Mouse (Mus musculus) hindbrain, embryonic 11.5 days (tissue): ENCODE results near the gene Glra1. TPM values are rescaled to one million over a fixed set of nuclear protein-coding genes. Genes with fewer than 3 reads are reported as not detected.
"Not testable (repeated sequence)": the region's sequence is repeated elsewhere in the genome, so short reads cannot be mapped to it uniquely, and the experiment has no call there.

Experiments used
- ATAC-seq: fragments of 200-750 bp; cut with Nextera tagmentation; 2 replicates; pipeline ENCODE4 v1.8.0; 2017; ENCODE audit warnings: mild to moderate bottlenecking, moderate TSS enrichment, moderate library complexity; ENCODE audit not compliant: low FRiP score
- DNase-seq: peaks from one replicate; pipeline ENCODE4 v3.0.0-alpha.2; 2015; ENCODE audit warnings: low spot score
- H3K27ac ChIP-seq: fragments of 300-500 bp; sonication (generic); 2 replicates; pipeline ENCODE4 v1.5.1; 2014; ENCODE audit warnings: mild to moderate bottlenecking, low read depth, low read length
- H3K27me3 ChIP-seq: fragments of 300-500 bp; sonication (generic); 2 replicates; pipeline ENCODE4 v1.6.1; 2014; ENCODE audit warnings: mild to moderate bottlenecking, low read length, moderate library complexity, mixed read lengths; ENCODE audit not compliant: control insufficient read depth, insufficient read depth
- H3K36me3 ChIP-seq: fragments of 300-500 bp; sonication (generic); 2 replicates; pipeline ENCODE4 v1.6.1; 2014; ENCODE audit warnings: mild to moderate bottlenecking, low read length, moderate library complexity, mixed read lengths; ENCODE audit not compliant: control insufficient read depth, insufficient read depth
- H3K4me1 ChIP-seq: fragments of 300-500 bp; sonication (generic); replicated peaks from 2 replicates; pipeline ENCODE4 v1.6.1; 2014; ENCODE audit warnings: low read length, mixed read lengths; ENCODE audit not compliant: control insufficient read depth, insufficient read depth
- H3K4me2 ChIP-seq: fragments of 300-500 bp; sonication (generic); replicated peaks from 2 replicates; pipeline ENCODE4 v1.6.1; 2014; ENCODE audit warnings: mild to moderate bottlenecking, low read depth, low read length
- H3K4me3 ChIP-seq: fragments of 300-500 bp; sonication (generic); 2 replicates; pipeline ENCODE4 v1.5.1; 2014; ENCODE audit warnings: low read depth, low read length
- H3K9ac ChIP-seq: fragments of 300-500 bp; sonication (generic); 2 replicates; pipeline ENCODE4 v1.6.1; 2014; ENCODE audit warnings: low read depth, low read length
- H3K9me3 ChIP-seq: fragments of 300-500 bp; sonication (generic); 2 replicates; pipeline ENCODE4 v1.6.1; 2016; ENCODE audit warnings: low read length; ENCODE audit not compliant: control insufficient read depth
- WGBS: fragments of 180-500 bp; shearing (Covaris S2); extraction: QIAGEN DNeasy Blood & Tissue Kit; methylation state at CpG from one replicate; pipeline ENCODE4 v1.1.7; 2014; 5-methylcytosine and 5-hydroxymethylcytosine counted together
- polyA plus RNA-seq: library from polyadenylated mRNA; unstranded; fragments of >200 nt; fragmentation: Nextera tagmentation; extraction: Ambion mirVana; gene quantifications from 2 replicates; pipeline ENCODE4 v1.2.1, GENCODE M21; 2014

The Glra1 gene
- 5.8 and 10.0 TPM in 2 replicates for polyA plus RNA-seq

GRCm38 (mm10) chr11:55607808-55608523, at the start of gene Glra1:
TSS of gene Glra1 (minus strand) at chr11:55608198.
- H3K9ac ChIP-seq: peak within 1 kb of the TSS; percentile 77
- no peaks in the 10 kb centered on the region for H3K27me3 ChIP-seq
- H3K36me3 ChIP-seq: no peaks in the 10 kb centered on the region
- peak within 1 kb of the TSS; percentile 52 for H3K4me2 ChIP-seq
- ATAC-seq (peak; percentile 67), DNase-seq (peak; percentile 86)
- peak within 1 kb of the TSS; percentile 83 for H3K27ac ChIP-seq
- H3K4me1 ChIP-seq: no peaks in the 10 kb centered on the region
- peak within 1 kb of the TSS; percentile 75 for H3K4me3 ChIP-seq
- under 1% methylated on average over 36 of the region's 36 CpGs for WGBS
- H3K9me3 ChIP-seq: no peaks in the 10 kb centered on the region

DNA sequence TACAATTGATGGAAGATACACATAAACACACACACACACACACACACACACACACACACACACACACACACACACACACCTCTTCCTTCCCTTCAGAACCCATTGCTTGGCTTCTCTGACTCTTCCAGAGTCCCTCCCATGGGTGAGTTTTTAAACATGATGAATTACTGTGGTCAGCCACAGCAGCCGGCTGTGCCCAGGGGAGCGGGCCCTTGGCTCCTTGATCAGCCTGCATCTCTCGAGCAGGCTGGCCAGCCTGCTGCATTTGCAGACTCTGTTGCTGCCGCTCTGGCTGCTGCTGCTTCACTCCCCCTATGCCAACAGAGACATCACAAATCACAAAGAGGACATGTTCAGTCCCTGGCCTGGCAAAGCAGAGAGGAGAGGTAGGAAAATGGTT, 29.0 kb upstream of the Glra1 start:
- DNase-seq (peak; percentile 34), ATAC-seq (no peak)
- H3K9me3 ChIP-seq: no peaks in the 10 kb centered on the region
- H3K4me2 ChIP-seq: no peak overlapping the region
- no peak overlapping the region for H3K4me3 ChIP-seq
- H3K36me3 ChIP-seq: no peaks in the 10 kb centered on the region
- H3K9ac ChIP-seq: no peak overlapping the region
- no peaks in the 10 kb centered on the region for H3K27me3 ChIP-seq
- 33% methylated on average over 4 of the region's 4 CpGs for WGBS
- no peaks in the 10 kb centered on the region; the same call in 1 of the 2 replicates for H3K4me1 ChIP-seq
- peak overlapping the region; percentile 51; the same call in 1 of the 2 replicates for H3K27ac ChIP-seq

DNA sequence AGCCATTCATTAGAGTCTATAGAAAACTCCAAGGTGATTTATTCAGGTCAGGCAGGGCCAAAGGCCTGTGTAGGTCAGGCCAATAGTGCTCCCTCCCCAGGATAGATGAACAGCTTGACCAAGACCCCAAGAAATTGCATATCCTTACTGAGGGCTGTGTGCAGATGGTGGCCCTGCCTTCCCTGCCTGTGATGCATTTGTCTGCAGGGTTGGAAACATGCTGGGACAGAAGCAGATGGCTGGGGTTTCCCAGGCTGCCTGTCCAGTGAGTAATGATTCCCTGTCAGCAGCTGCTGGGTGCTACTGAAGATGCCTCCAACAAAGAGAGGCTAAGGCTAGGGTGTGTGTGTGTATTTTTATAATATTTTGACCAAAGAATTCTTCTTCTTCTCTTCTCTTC, 25.9 kb upstream of the Glra1 start:
- no peaks in the 10 kb centered on the region for H3K9me3 ChIP-seq
- H3K9ac ChIP-seq: no peak overlapping the region
- H3K4me1 ChIP-seq: no peaks in the 10 kb centered on the region; the same call in 1 of the 2 replicates
- no peaks in the 10 kb centered on the region for H3K27me3 ChIP-seq
- no peak overlapping the region for H3K4me3 ChIP-seq
- H3K4me2 ChIP-seq: no peak overlapping the region
- peak overlapping the region; percentile 60 for H3K27ac ChIP-seq
- peak; percentile 81 for ATAC-seq
- no peaks in the 10 kb centered on the region for H3K36me3 ChIP-seq
- peak; percentile 47 for DNase-seq

DNA sequence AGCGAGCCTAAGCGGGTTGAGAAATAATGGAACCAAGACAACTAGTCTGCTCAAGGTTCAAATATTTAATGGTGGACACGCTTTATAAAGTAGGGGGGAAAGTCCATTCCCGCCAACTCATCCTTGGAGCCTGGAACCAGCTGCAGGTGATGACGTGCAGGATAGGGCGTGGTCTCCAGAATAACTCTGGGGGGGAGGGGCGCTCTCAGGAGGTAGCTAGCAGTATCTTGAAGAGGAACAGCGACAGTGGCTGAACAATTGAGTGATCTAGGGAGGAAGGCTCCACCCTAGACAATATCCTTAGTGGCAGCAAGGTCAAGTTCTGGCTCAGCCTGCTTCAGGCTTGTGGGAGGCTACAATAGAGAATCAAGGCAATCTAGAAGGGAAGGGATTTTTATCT, 6.6 kb upstream of the Glra1 start:
- not testable (repeated sequence) for H3K9ac ChIP-seq, H3K27me3 ChIP-seq, DNase-seq, H3K4me2 ChIP-seq, H3K27ac ChIP-seq, H3K4me3 ChIP-seq, H3K9me3 ChIP-seq, ATAC-seq, H3K4me1 ChIP-seq, H3K36me3 ChIP-seq
- 77% methylated on average over 8 of the region's 8 CpGs for WGBS

- DNase-seq (peak; percentile 78), ATAC-seq (peak; percentile 85)
- H3K36me3 ChIP-seq: no peaks in the 10 kb centered on the region
- H3K9ac ChIP-seq: peak overlapping the region; percentile 77
- H3K4me2 ChIP-seq: peak overlapping the region; percentile 52
- H3K4me1 ChIP-seq: no peaks in the 10 kb centered on the region
- no peaks in the 10 kb centered on the region for H3K9me3 ChIP-seq
- H3K4me3 ChIP-seq: peak overlapping the region; percentile 75
- no peaks in the 10 kb centered on the region for H3K27me3 ChIP-seq
- WGBS: 1% methylated on average over 12 of the region's 12 CpGs
- peak overlapping the region; percentile 83 for H3K27ac ChIP-seq
These were observed 524 bp upstream of the Glra1 start for GRCm38 (mm10) chr11:55608524-55608920.

DNA sequence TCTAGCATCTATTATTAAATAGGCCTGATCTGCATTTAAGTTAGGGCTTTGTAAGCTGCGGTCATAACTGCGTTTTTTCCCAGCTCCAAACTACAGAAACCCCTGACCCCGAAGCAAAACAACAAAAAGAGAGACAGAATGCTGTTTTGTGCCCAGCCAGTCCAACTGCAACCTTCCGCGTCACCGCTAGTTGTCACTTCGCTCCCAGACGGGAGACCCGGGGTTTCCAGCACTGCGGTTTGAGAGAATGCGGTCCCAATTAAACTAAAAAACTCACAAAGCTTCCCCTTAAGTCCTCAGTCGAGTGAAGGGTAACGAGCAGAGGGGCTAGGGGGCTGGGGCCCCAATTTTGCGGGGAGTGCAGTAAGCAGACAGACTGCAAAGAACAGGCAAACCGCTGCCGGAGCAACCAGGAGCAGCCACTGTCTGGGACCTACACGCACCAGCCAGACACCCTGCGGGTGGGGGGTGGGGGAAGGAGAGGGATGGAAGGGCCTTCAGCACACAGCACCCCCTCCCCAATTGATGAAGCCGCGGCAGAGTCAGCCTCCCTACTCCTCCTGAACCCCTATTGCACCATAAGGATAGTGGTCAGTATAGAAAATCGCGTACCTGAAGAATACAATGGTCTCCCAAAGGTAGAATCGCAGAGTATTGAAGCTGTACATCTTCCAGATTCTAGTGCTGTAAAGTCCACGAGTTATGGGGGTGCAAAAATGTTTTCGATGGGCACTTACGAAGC, 761 bp downstream of the Glra1 start:
- H3K4me3 ChIP-seq: peak overlapping the region; percentile 75
- peak overlapping the region; percentile 52 for H3K4me2 ChIP-seq
- H3K4me1 ChIP-seq: no peaks in the 10 kb centered on the region
- H3K9me3 ChIP-seq: no peaks in the 10 kb centered on the region
- peak overlapping the region; percentile 77 for H3K9ac ChIP-seq
- ATAC-seq (peak; percentile 49), DNase-seq (peak; percentile 75)
- WGBS: 3% methylated on average over 26 of the region's 26 CpGs
- H3K27me3 ChIP-seq: no peaks in the 10 kb centered on the region
- H3K36me3 ChIP-seq: no peaks in the 10 kb centered on the region
- H3K27ac ChIP-seq: peak overlapping the region; percentile 83

- 0 out of 2 replicates have a peak overlapping the region, but pooled peaks have one; percentile 16 for H3K9ac ChIP-seq
- DNase-seq (peak; percentile 65), ATAC-seq (peak; percentile 84)
- H3K4me2 ChIP-seq: peak overlapping the region; percentile 29
- 4% methylated on average over 11 of the region's 11 CpGs for WGBS
- no peaks in the 10 kb centered on the region for H3K36me3 ChIP-seq
- H3K4me1 ChIP-seq: no peaks in the 10 kb centered on the region; the same call in 1 of the 2 replicates
- H3K9me3 ChIP-seq: no peaks in the 10 kb centered on the region
- peak overlapping the region; percentile 4; the same call in 1 of the 2 replicates for H3K4me3 ChIP-seq
- peak overlapping the region; percentile 31; the same call in 1 of the 2 replicates for H3K27ac ChIP-seq
- no peaks in the 10 kb centered on the region for H3K27me3 ChIP-seq
These were observed 6.4 kb downstream of the Glra1 start for GRCm38 (mm10) chr11:55601447-55602065.

DNA sequence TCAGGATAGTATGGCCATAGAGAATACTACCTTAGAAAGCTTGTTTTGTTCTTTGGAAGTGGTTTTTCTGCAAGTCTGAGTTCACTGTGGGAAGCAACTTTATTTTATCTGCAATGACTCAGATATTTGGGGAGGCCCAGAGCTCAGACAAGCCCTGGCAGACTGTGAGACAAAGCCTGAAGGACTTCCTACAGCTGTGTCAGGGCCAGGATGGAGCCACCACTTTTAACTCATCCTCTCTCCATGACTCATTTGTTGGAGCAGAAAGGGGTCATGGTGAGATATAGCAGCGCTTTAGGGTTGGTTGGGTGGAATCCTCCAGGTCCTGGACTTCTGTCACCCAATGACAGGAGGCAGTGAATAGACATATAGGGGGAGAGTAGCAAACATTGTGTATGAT, 12.3 kb downstream of the Glra1 start:
- DNase-seq (no peak), ATAC-seq (no peak)
- Histone ChIP-seq H3K36me3 (no peaks in the 10 kb centered on the region), H3K9ac (no peak overlapping the region), H3K4me3 (no peak overlapping the region), H3K27me3 (no peaks in the 10 kb centered on the region), H3K4me1 (no peaks in the 10 kb centered on the region; the same call in 1 of the 2 replicates), H3K4me2 (no peak overlapping the region), H3K27ac (no peak overlapping the region), H3K9me3 (no peaks in the 10 kb centered on the region)
- 91% methylated on average over 1 of the region's 1 CpGs for WGBS
